Mouse (Mus musculus): ENCODE measurements around the gene BC030870. TPM values are rescaled to one million over a fixed set of nuclear protein-coding genes. Genes with fewer than 3 reads are reported as not detected.
A peak's percentile ranks its signal among the peaks of the same experiment; 100 is the strongest.

BC030870 gene
- total RNA-seq, 2 experiments from 2014 or later, result not detected

DNA sequence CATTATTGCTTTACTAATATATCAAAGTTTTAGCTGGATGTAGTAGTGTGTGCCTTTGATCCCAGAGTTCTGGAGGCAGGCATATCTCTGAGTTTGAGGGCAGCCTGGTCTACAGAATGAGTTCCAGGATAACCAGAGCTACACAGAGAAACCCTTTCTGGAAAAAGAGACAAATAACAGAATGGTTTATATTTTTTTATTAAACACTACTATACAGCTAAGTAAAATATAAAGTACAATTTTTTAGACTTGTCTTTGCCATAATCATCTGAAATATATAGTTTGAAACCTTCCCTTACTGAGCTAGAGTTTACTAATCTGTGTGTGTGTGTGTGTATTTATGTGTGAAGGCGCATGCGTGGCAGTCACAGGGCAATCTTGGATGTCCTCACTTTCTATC, 54.6 kb downstream of the BC030870 start, which contains the start of gene Gm10663:
Gene Gm10663 (plus strand): TSS at position 301 of the 400 bp plus-strand sequence.
- no peak for DNase-seq

DNA sequence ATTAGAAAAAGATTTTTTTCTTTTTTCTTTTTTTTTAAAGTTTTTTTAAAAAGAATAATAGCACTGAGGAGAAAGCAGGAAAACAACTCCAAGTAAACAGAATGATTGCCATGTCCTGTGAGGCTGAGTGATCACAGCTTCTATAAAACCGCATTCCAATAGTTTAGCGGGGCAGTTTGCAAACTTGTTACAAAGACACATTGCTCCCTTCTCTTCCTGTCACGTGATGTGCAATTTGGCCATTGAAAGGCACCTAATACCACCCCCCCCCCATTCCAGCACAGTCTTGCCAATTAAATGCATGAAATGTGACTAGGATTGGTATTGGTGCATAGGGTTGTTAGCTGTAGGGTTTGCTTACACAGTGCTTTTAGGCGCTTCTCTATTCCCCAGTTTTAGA, 58.4 kb downstream of the BC030870 start:
- no peak for DNase-seq

DNA sequence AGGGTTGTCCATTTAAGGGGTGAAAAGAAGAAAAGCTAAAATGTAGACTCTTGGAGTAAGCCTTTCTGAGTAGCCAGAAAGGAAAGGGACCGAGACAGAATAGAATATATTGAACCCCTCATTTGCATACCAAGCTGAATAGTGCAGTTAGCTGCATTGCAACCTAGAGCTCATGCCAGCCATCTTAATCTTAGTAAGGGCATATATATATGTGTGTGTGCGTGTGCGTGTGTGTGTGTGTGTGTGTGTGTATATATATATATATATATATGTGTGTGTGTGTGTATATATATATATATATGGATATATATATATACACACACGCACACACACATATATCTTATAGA, 60.9 kb downstream of the BC030870 start:
- no peak for DNase-seq

DNA sequence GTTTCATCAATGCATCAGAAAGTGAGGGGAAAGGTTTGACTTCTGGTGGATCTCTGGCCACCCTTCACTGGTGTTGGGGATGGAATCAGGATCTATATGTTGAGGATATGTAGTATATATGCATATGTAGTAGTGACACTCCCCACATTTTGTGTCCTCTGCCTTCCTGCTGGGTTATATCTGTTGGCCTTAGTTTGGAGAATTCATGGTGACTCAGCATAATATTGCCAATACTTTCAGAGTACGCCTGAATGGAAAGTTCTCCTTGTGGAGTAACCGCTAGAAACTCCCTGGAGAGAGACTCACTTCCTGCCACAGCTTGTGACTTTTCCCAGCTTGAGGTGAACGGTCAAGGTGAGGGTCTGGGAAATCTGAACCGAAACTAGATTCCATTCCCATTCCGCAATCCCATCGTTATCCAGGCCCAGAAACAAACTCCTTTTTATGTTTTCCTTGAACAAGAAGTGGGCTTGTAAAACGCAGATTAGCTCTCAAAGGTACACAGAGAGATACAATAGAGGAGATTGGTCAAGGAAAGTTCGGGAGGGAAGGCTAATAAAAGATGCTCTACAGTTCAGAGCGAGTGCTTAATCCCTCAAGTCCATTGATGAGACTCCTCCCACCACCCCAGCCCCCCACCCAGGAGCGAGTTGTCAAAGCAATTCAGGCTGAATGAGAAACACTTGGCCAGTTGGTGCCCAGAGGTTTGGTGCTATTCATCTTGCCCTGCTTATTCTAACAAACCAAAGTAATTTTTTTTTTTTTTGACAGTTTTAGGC, 61.5 kb downstream of the BC030870 start:
- no peak for DNase-seq

DNA sequence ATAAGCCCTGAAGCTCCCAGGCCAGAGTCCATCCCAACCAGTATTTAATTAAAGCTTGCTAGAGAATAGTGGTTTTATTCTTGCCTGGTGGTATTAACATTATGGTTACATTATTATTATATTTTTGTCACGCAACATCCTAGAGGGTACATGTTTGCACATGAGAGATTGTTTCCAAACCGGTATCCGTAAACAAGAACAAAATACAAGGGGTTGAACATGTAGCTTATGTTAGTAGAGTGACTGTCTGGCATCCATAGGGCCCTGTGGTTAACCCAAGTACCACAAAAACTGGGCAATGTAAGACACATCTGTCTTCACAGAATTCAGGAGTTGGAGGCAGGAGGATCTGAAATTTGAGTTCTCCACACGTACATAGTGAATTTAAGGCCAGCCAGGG, 62.3 kb downstream of the BC030870 start:
- DNase-seq, result no peak

DNA sequence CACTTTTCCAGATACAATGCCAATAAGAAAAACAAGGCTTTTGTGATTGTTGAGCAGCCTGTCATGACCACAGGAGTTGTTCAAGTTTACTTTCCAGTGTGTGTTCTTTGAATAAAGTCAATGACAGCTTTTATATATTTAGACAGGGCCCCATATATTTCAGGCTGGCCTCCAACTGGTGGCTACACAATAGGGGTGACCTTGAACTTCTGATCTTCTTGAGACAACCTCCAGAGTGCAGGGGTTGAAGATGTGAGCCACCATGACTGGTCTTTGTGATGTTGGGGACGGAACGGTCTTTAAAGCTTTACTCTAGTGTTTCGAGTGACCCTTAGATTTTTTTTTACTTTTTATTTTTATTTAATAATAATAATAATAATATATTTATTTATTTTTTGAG, 63.7 kb downstream of the BC030870 start:
- DNase-seq, result no peak

DNA sequence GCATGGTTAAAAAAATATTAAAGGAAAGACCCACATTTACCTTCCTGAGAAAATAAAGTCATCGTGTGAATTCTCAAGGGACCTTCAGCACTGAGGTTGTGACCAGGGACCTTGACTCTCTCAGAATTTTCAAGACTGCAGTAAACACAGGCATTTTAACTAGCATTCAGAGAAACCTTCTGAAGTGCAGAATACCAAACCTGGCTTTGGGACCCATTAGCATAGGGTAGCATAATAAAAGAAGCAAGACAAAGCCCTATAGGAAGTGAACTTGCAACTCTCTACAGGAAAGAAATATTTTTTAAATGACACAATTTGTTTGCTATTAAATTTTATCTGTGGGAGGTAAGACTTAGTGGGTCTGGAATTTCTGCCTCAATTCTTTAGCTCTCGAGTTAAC, 65.3 kb downstream of the BC030870 start:
- no peak for DNase-seq

DNA sequence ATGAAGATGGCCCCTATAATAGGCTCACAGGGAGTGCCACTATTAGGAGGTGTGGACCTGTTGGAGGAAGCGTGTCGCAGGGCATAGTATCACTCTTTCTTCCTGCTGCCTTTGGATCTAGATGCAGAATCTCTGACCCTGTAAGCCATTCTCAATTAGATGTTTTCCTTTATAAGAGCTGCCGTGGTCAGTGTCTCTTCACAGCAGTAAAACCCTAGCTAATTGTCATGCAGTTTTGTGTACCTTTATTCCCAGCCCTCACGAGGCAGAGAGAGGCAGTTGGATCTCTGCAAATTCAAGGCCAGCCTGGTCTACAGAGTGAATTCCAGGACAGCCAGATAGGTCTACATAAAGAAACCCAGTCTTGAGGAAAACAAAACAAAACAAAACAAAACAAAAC, 67.2 kb downstream of the BC030870 start:
- no peak for DNase-seq

DNA sequence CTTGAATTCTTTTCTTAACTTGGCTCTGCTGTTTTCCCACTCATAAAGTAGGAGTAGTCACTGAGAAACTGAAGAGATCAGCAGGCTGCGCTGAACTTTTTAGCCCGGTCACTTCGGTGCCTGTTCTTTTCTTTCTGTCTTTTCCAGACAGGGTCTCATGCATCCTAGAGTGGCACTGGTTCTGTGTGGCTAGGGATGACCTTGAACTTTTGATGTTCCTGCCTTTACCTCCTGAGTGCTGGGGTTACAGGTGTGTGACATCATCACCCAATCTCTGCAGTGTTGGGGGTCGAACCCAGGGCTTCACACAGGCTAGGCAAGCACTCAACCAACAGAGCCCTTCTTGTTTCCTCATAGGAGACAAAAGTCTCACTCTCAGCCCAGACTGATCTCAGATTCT, 72.6 kb downstream of the BC030870 start:
- no peak for DNase-seq

DNA sequence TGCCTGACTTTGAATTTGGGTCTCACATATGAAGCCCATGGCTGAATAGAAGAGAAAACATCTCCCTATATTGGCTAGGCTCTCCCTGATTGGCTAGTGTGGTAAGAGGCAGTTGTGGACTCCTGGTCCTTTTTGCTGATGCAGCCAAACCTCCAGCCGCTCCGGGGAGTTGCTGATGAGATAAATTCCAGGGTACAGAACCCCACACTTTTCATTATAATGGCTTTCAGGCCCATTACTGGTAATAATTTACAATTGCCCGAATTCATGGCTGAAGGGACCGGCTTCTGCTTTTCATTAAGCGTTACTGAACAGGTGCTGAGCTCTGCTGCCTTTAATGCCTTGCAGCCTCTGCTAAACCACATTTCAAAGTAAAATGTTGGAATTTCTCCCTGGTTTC, 75.4 kb downstream of the BC030870 start:
- DNase-seq, result no peak

DNA sequence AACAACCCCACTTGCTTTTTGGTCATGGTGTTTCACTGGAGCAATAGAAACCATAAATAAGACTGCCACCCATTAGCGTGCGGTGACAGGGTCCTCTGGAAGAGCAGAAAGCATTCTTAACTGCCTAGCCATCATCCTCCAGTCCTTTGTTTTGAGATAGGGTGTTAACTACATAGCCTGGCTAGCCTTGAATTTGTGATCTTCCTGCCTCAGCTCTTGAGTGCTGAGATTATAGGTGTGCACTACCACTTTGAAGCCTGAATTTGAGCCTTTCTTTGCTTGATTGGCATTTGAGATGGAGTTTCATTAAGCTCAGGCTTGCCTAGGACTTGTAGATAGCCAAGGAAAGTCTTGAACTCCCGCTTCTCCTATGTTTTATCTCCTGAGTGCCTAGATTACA, 75.8 kb downstream of the BC030870 start:
- DNase-seq, result no peak

DNA sequence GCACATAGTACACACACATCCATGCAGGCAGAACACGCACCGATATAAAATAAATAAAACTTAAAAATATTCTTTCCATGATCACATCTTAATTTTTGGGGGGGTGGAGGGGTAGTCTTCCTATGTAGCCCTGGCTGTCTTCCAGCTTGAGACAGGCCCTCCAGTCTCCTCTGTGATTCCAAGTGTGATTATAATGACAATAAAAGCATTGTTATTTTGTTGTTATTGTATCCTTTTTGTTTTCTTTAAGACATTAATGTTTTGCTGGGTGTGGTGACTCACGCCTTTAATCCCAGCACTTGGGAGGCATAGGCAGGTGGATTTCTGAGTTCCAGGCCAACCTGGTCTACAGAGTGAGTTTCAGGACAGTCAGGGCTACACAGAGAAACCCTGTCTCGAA, 81.6 kb downstream of the BC030870 start:
- DNase-seq, result no peak

DNA sequence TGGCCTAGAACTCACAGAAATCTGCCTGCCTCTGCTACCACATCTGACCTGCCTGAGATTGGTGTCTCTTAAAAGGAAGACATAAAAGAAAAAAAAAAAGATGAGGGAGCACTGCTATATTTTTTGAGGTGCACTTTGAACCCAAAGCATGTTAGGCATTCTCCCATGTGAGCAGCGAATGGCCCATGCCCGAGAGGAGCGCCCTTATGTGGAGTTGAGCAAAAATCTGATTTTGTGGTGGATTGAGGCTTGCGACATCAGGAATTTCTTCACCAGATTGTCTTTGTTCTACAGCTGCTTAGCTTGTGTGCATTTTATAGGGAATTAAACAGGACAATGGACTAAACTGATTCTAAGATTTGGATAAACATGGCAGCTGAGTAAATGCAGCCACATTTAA, 82.2 kb downstream of the BC030870 start:
- no peak for DNase-seq

DNA sequence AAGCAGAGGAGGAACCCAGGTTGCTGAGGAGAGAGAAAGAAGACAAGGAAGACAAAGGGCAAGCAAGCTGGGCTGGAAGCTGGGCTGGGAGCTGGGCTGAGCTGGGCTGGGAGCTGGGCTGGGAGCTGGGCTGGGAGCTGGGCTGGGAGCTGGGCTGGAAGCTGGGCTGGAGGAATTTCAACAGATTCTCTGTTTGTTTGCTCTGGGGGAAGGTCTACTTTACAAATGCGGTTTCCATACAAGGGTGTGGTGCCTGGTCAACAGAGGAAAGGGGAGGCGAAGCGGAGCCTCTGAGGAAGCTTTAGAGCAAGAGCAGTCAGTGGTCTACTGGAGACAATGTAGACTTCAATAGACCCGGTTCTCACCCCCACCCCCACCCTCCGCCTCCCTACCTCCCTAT, 82.8 kb downstream of the BC030870 start:
- no peak for DNase-seq

DNA sequence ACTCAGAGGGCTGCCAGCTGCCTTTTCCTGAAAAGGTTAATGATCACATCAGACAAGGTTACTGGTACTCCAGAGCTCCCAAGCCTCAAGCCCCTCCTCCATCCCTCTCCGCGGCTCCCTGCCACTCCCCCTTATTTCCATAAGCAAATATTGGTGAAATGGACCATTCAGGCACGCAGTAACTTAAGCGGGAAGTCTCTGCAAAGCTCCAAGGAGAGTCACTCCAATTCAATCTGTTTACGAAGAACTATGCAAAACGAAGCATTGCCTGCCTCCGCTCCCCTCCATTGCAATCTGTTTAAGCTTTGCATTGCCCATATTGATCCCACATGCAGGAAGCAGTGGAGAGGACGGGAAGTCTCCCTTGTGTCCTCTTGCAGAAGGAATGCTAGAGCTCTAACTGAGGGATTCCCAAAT, 92.2 kb downstream of the BC030870 start, which contains the start of gene Apela:
Gene Apela (minus strand): TSS at position 220 of the 417 bp plus-strand sequence.
- DNase-seq, result peak in 1 of 2 experiments; percentile 16

Small RNA genes lying within 50 kb of the gene (microRNA-seq; reads per million reads assigned to microRNA genes)
- gene Gm24333, result 0 reads per million in 2 experiments

Other genes starting within 250 kb of the BC030870 start
- 10 to 100 TPM; 22.1 to 22.9 TPM for gene Tmem192, start 182.4 kb downstream of the BC030870 start, total RNA-seq (2021)
- gene Trim75, start 141.7 kb downstream of the BC030870 start, total RNA-seq (2021), result not detected
- not detected for gene Trim61, start 111.0 kb downstream of the BC030870 start, total RNA-seq (2021)
- gene Trim60, start 111.0 kb downstream of the BC030870 start, total RNA-seq (2021), result not detected
- gene Apela, start 92.2 kb downstream of the BC030870 start, total RNA-seq (2021), result not detected
- not detected for gene Gm10663, start 54.5 kb downstream of the BC030870 start, total RNA-seq (2021)